Mouse (Mus musculus) layer of hippocampus, postnatal 36 days (tissue): ENCODE measurements around the gene Ptgis. TPM values are rescaled to one million over a fixed set of nuclear protein-coding genes. Genes with fewer than 3 reads are reported as not detected.
A peak's percentile ranks its signal among the peaks of the same experiment; 100 is the strongest.

Experiments
- DNase-seq, 2 experiments: peaks; one replicate each; pipeline ENCODE4 v3.0.0; 2022
- total RNA-seq, 2 experiments: library from RNA; stranded (reverse); gene quantifications; 2 replicates each; pipeline ENCODE4 v1.2.3; 2021

The Ptgis gene
- total RNA-seq: 1 to 10 TPM in 1 of 2 experiments, under 1 TPM in 1; 0.52 to 1.1 TPM

DNA sequence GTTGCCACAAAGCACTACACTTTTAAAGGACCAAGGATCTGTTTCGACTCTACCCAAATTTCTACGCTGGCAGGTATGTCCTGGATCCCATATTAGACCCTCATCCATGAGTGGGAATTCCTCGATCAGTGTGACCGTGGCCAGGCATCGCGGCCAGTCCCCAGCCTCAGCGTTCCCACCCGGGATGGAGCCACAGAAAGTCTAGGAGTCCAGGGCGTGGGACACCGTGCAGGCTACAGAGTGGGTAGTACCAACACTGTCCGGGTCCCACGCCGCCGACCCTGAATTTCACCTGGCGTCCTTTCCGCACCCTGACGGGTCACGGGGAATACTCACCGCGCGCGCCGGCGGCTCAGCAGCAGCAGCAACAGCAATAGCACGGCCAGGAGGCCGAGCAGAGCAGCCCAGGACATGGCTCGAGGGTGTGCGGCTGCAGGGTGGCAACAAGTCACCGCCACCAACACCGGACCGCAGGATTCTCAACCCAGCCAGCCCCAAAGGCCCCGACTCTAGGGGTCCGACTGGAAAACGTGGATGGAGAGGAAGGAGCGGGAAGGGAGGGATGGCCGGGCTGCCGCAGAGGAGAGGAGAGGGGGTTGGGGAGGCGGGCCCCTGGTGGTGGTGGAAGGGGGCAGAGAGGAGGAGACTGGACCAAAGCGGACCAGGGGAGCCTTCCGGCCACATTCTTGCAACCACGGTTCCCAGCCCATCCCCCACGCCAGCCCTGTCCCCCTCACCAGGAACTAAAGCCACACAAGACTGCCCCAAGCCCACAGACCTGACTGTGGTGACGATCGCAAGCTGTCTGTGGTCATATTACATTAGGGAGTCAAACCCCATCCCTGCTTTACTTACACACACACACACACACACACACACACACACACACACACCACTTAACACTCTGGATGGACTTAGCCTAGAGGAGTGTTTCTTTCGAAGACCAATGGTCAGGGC is at the start of gene Ptgis:
Ptgis (minus strand) TSS at position 597 of the 957 bp plus-strand sequence.
- DNase-seq: no peak

DNA sequence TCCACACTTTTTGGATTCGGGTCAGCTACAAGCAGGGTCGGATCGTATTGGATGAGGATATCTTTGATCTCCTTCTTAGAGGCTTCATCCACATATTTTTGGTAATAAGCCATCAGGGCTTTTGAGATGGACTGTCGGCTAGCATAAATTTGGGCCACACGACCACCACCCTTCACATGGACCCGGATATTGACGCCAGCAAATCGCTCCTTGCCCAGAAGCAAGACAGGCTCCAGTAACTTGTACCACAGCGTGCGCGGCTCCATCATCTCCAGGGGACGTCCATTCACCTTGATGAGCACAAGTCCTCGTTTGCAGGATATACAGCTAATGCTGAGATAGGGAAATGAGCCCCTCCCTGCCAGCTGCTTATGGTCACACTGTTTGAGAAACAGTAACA is 41.1 kb upstream of the Ptgis start:
- DNase-seq: peak in 1 of 2 experiments; percentile 1

DNA sequence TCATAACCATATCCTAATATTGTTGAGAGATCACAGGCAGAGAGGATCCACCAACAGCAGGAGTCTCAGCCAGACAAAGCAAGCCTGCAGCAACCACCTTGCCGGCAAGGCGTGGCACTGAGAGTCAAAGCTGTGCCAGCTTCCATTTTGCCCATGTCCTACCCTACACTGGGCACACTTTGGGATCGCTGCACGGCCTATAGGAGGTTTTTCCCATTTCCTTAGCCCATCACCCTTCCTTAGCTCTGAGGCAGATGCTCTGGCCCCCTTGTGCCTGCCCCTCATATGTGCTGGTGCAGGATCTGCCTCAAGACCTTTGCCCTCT is 40.5 kb upstream of the Ptgis start:
- DNase-seq: no peak

GRCm38 (mm10) chr2:167280090-167280985 is 39.9 kb upstream of the Ptgis start:
- DNase-seq: peak; percentile 75 to 81

- DNase-seq: peak; percentile 21 to 55
Measured at GRCm38 (mm10) chr2:167278751-167279526, 38.5 kb upstream of the Ptgis start.

DNA sequence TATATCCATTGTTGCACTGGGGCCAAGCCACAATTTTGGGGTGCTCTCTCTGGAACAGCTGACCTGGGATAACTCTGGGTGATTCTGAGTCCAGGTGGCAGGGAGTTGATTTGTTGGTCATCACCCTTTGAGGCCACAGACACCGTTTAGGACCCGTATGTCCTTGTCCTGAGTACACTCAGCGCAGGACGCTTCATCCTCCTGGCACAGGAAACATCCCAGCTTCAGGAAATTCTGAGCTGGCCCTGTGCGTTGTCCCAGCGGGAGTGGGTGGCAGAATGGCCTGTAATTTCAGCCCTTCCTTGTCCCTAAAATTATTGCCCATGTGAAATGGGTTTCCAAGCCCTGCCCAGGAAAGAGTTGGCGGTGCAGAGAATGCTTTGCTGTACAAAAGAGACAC is 37.6 kb upstream of the Ptgis start:
- DNase-seq: peak in 1 of 2 experiments; percentile 1

- peak in 1 of 2 experiments; percentile 0 for DNase-seq
Measured at GRCm38 (mm10) chr2:167277026-167277425, 36.6 kb upstream of the Ptgis start.

GRCm38 (mm10) chr2:167275856-167276255 is 35.5 kb upstream of the Ptgis start:
- DNase-seq: no peak

DNA sequence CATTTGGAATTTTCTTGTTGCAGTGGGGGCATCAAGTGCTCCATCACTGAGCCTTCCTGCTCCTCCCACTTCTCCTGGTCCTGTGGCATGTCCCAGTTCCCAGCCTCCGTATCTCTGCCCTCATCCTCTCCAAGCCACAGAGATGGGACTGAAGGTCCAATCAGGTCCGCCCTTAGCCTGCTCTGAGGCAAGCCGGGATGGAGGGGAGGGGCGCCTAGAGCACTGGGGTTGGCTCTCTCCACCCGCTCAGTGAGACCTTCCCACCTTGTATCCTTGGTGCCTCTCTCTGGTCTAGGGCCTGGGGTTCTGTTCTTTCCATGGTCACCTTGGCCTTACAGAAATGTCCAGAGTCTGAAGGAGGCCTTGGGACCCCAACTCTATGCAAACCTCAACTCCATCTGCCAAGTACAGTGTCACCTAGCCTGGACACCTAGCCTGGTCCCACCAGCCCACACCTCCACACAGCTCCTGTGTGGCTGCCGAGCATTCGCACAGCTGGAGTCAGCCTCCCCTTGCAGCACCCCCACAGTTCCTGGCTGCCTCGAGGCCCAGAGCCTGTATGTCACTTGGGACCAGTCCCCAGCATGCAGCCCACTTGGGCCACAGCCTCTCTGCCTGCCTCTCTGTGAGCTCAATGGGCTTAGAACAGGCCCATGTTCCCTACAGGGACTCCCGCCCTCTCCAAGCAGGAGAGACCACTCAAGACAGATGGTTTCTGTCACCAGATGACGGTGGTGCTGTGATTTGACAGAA is 34.5 kb upstream of the Ptgis start:
- DNase-seq: peak in 1 of 2 experiments; percentile 1

DNA sequence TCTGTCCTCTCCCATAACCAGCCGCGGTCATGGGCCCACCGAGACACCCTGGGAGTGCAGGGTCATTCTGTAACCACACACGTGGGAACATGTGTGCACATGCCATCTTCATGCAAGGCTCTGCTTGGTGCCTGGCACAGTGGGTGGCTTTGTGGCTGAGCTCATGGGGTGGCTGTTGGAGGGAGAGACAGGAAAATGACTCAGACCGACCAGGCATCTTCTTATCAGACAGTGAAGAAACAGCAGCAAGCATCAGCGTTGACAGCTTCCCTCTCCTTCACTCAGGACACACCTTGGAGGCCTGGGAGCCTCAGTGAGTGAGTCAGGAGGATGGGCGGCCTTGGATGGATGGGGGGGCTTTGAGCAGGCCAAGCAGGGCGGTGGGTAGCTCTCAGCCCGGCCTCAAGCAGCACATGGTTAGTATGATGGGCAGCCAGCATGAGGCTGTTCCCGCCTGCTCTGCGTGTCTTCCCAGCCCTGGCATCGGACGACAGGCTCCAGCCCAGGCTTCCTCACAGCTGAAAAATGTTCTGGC is 32.9 kb upstream of the Ptgis start:
- DNase-seq: peak in 1 of 2 experiments; percentile 0

DNA sequence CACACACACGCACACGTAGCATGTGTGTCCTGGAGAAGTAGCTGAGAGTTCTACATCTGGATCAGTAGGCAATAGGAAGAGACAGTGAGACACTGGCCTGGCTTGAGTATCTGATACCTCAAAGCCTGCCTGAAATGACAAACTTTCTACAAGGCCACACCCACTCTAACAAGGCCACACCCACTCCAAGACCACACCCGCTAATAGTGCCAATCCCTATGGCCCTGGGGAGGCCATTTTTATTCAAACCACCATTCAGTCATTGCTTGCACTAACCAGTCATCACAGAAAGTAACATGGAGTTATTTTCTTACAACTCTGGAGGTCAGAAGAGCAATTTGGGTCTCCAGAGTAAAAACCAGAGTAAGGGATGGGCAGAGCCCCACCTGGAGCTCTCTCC is 32.3 kb upstream of the Ptgis start:
- no peak for DNase-seq

DNA sequence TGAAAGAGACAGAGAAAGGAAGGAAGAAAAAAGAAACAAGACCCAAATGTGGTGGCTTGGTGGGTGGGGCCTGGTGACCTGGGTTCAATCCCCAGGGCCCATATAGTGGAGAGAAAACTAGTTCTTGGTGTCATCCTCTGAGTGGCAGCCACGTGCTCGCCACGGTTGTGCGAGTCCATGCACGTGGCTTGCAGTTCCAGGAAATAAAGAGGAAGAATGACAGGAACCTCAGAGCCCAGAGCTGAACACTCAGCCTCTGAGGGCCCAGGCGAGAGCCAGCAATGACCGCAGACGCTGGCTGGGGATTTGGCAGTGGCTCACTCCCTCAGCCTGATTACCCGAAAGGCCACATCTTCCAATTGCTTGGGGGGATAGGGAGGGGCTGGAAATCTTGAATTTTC is 30.7 kb upstream of the Ptgis start:
- DNase-seq: peak in 1 of 2 experiments; percentile 1

- DNase-seq: peak in 1 of 2 experiments; percentile 0
Measured at GRCm38 (mm10) chr2:167270496-167270895, 30.1 kb upstream of the Ptgis start.

DNA sequence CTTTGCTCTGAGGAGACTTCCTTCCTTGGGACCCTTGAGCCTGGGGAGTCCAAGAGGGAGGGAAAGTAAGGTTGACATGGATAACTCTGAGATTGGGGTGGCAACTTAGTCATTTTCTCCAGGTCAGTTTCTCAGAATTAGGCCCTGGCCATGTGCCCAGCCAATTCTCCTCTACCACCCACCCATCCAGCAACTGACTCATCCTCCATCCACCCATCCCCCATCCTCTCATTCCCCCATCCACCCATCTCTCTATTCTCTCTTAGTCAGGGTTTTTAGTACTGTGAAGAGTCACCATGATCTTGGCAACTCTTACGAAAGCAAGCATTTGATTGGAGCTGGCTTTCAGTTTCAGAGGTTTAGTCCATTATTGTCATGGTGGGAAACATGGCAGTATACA is 28.3 kb upstream of the Ptgis start:
- DNase-seq: no peak

- no peak for DNase-seq
Measured at GRCm38 (mm10) chr2:167268411-167268690, 27.9 kb upstream of the Ptgis start.

GRCm38 (mm10) chr2:167267531-167268410 is 27.4 kb upstream of the Ptgis start:
- no peak for DNase-seq

DNA sequence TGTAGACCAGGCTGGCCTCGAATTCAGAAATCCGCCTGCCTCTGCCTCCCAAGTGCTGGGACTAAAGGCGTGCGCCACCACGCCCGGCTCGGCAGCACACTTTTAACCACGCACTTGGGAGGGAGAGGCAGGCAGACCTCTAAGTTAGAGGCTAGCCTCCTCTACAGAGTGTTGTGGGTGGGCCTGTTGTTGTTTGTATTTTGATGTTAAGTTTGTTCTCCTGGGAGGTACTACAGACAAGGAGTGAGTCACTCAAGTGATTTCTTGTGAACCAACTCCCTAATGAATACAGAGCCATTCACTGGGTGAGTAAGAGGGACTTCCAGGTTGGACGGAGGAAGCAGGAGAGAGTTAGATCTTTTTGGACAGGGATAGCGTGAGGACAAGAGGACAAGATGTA is 25.8 kb upstream of the Ptgis start:
- DNase-seq: no peak

DNA sequence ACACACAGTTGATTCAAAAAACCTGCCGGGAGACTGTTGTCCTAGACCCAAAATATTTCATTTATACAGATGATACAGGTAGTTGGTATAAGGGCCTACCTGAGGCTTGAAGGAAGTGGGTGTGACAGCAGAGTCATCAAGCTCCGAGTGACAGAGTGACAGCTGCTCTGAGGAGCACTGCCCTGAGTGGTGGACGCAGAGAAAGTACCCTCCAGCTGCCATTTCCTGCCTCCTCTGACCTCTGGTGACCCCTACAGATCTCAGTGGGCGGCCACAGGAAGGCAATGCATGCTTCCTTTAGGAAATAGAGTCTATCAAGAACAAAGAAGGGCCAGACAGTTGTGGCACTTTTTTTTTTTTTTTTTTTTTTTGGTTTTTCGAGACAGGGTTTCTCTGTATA is 25.4 kb upstream of the Ptgis start:
- DNase-seq: no peak

- DNase-seq: no peak
Measured at GRCm38 (mm10) chr2:167265021-167265420, 24.6 kb upstream of the Ptgis start.

- no peak for DNase-seq
Measured at GRCm38 (mm10) chr2:167263931-167264330, 23.5 kb upstream of the Ptgis start.
